Mouse (Mus musculus) ovary, postnatal 10 days (tissue): ENCODE measurements around the gene Asdurf.
"Not testable (repeated sequence)": the region's sequence is repeated elsewhere in the genome, so short reads cannot be mapped to it uniquely, and the experiment has no call there.

Source experiments
- DNase-seq: peaks from one replicate; pipeline ENCODE4 v3.0.0; 2022; ENCODE audit warnings: low spot score

Gene Asdurf

DNA sequence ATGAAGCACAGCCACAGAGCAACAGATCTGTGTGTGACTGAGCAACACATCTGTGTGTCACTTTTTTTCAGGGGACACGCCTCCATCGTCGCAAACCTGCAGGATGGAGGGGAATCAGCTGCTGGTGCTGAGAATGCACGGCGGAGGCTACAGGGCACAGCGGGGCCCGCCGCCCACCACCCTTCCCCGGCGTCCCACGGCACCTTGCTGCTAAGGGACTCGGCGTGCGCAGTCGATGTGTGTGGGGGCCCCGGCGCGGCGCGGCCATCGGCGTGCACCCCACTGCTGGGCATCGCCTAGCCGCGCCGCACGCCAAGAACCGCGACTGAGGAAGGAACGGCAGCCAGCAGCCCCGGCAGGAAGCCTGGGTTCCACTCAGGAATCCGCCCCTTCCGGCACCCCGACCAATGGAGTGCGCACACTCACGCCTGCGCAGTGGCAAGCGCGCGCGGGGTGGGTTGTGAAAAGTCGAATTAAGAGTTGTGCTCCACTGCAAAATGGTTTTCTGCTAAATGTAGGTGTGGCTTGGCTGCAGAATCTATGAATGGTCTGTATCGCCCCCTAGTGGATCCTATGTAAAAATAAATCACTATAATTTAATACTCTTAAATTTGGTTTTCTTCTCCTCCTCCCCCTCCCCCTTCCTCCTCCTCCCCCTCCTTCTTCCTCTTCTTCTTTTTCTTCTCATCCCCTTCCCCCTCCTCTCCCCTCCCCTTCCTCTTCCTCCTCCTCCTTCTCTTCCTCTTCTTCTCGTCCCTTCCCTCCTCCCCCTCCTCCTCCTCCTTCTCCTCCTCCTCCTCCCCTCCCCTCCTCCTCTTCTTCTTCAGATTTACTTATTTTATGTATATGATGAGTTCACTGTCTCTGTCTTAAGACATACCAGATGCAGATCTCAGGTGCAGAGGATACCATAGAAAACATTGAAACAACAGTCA, at the start of gene Asdurf, which contains the start of the genes Gm28551 and Asnsd1:
Gene Asdurf (minus strand): TSS at position 293 of the 935 bp plus-strand sequence.
Gene Gm28551 (minus strand): TSS at position 341 of the 935 bp plus-strand sequence.
Gene Asnsd1 (minus strand): TSS at position 426 of the 935 bp plus-strand sequence.
- peak; percentile 94 for DNase-seq

GRCm38 (mm10) chr1:53393936-53394760, 41.7 kb upstream of the Asdurf start:
- not testable (repeated sequence) for DNase-seq

DNA sequence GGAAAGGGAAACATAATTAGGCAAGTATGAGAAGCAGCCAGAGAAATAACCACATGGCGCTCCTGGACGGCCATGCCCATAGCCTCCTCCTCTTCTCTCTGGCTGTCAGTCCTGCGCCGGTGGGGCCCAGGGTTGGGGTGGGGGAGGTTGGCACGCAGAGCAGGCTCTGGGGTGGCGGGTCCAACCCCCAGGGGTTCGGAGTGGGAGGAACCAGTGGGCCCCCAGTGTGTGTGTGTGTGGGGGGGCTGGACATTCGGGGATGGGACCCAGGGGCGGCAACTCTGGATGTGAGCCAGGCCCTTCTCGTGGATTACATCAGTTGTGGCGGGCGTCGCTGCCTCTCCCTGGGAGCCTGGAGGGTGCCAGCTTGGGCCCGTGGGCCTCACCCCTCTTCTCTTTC, 36.3 kb upstream of the Asdurf start:
- no peak for DNase-seq

DNA sequence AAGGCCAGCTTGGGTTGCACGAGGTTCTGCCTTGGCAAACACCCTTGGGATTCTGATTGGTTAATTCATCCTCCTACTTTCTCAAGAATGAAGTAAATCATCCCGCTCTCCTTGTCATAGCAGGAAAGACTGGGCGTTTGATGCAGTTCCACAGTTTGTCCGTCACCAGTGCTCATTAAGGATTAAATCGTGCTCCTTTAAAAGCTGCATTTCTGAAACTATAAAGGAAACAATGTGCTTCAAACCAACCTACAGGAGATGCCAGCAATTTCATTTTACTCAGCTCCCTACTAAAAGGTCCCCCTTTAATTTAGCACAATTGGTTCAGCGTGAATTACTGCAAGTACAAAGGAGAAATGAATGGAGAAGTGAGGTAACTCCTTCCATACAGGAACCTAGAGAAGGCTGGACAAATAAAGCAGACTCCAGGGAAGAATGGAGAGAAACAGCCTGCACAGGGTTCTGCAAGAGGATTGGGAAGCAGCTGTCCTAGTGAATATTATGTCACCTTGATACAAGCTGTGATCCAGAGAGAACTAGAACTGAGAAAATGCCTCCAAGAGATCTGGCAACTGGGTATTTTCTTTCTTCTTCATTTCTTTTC, 31.8 kb upstream of the Asdurf start:
- DNase-seq, result no peak

- DNase-seq, result no peak
Measured at GRCm38 (mm10) chr1:53377731-53378130, 25.3 kb upstream of the Asdurf start.

DNA sequence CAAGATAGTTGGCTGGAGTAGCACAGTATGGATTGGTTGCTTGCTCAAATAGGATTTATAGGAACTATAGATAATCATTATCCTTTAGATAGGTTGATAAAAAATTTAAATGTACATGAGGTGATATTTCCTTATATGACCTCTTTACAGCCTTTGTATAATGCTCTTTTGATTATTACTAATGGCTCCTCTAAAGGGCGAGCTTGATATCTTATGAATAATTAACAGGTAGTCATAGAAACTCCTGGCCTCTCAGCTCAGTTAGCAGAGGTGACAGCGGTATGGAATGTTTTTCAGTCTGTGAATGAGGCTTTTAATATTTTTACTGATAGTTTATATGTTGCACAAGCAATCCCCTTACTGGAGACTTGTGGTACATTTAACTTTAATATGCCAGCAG, 23.5 kb upstream of the Asdurf start:
- DNase-seq, result not testable (repeated sequence)

- no peak for DNase-seq
Measured at GRCm38 (mm10) chr1:53358988-53359387, 6.6 kb upstream of the Asdurf start.

- DNase-seq, result no peak
Measured at GRCm38 (mm10) chr1:53341071-53341470, 11.3 kb downstream of the Asdurf start.

DNA sequence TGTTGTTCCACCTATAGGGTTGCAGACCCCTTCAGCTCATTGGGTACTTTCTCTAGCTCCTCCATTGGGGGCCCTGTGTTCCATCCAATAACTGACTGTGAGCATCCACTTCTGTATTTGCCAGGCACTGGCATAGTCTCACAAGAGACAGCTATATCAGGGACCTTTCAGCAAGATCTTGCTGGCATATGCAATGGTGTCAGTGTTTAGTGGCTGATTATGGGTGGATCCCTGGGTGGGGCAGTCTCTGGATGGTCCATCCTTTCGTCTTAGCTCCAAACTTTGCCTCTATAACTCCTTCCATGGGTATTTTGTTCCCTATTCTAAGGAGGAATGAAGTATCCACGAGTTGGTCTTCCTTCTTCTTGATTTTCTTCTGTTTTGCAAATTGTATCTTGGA, 15.0 kb downstream of the Asdurf start:
- DNase-seq, result not testable (repeated sequence)

GRCm38 (mm10) chr1:53335465-53335864, 17.0 kb downstream of the Asdurf start:
- DNase-seq, result no peak

DNA sequence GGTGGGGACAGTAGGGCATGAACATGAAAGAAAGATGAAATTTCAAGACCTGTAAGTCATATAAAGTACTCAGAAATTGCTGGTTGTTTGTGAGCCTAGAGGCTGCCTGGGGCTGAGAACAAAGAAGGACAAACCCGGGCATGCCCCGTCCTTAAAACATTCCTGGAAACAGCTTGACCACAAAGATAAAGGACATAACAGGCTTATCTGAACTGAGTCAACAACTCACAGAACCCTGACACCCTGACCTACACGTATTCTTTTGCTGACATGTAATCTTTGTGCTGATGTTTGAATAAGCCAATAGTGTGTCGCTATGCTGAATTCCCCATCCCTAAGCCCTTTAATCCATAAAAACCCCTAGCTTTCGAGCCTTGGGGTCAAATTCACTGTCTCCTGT, 18.9 kb downstream of the Asdurf start:
- not testable (repeated sequence) for DNase-seq

- DNase-seq, result no peak
Measured at GRCm38 (mm10) chr1:53324827-53325494, 27.5 kb downstream of the Asdurf start.

- DNase-seq, result no peak
Measured at GRCm38 (mm10) chr1:53324277-53324676, 28.1 kb downstream of the Asdurf start.

GRCm38 (mm10) chr1:53323254-53323653, 29.2 kb downstream of the Asdurf start:
- DNase-seq, result no peak

DNA sequence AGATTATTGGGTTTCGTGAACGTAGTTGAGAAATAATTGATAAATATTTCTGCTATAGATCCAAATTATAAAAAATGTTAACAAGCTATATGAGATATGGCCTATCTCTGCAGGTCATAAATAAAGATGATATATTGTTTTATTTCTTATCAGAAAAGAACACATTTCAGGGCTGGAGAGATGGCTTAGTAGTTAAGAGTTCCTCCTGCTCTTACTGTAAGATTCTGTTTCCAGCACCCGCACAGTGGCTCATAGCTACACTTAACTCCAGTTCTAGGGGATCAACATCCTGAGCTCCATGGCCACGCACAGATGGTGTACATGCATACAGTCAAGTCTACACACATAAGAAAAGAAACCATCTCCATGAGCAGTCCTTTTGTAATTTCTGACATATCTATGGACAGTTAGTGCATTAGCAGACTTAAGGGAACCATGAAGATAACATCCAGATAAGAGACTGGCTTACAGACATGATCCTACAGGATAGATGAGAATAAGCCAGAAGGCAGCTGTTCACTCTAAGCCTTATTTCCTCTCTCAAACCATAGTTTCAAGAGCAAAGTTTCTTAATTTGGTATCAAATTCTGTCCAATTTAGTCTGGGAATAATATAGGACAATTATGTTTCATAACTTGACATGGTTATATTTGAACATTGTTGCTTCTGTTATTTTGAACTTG, 30.6 kb downstream of the Asdurf start:
- no peak for DNase-seq

DNA sequence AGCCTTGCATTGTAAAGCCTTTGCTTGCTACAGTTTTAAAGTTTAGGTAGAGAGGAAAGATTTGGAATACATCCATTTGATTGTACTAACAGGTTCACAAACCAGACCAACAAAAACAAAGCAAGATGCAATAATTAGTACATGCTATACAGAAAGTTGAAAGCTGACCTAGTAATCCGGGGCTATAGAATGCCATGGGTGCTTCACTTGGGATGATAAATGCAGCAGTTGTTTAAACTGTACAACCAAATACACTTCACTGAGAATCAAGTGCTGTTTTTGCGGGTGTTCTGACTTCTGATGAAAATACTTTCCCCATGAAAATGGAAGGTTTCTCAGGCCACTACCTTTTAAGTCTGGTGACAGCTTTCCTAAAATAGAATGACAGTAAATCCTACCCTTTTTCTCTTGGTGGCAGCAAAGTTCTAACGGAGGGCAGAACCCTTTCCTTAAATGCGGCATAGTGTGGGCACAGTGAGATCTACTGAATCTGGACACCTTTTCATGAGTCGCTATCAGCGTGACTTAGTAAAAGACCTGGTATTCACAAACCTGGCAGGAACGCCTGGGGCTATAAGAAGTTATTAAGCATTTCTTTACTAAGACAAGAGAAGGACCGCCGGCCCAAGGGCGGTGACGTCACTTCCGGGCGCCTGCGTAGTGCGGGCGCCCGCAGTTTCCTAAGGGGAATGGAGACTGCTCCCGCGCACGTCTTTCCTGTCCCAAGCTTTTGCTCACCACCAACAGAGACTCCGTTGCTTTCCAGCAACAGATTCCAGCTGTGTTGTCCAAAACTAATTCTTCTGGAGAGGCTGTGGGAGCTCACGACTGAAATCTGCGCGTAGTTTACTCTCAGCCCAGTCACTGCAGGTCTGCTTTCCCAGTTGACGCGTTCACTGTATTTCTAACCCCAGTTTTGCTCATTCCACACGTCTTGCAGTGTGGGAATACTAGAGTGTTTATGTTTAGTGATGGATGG, 39.1 kb downstream of the Asdurf start, which contains the start of gene Osgepl1:
Gene Osgepl1 (plus strand): TSS at position 636 of the 979 bp plus-strand sequence.
- DNase-seq, result peak; percentile 68

DNA sequence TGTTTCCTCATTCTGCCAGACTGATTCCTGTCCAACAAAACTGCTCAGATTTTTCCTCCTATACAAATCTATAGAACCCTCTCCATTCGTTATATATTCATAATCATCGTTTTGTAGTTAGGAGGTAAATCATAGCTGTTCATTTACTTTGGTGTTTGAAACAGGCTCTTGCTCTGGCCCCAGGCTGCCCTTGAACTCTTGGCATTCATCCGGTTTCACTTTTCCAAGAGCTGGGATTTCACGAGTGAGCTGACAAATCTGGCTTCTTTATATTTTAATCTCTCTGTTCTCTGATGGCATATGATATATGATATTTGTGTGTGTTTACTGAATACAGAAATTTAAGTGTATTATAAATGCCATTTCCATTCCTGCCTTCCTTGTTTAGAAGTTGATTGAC, 51.9 kb downstream of the Asdurf start:
- DNase-seq, result no peak
